Mouse (Mus musculus) urinary bladder, adult 2 months (tissue): ENCODE measurements around the gene Nectin2. TPM values are rescaled to one million over a fixed set of nuclear protein-coding genes. Genes with fewer than 3 reads are reported as not detected.
"Not testable (repeated sequence)": the region's sequence is repeated elsewhere in the genome, so short reads cannot be mapped to it uniquely, and the experiment has no call there.

ENCODE experiments used
- DNase-seq: peaks from one replicate; pipeline ENCODE4 v3.0.0; 2022; ENCODE audit warnings: low spot score
- polyA plus RNA-seq: library from polyadenylated mRNA; depleted of rRNA; stranded (reverse); fragments of >200 nt; gene quantifications from 2 replicates; pipeline ENCODE4 v1.2.3, GENCODE M21; 2012; rRNA removed

Gene Nectin2
- 37.9 and 38.6 TPM in 2 replicates for polyA plus RNA-seq

DNA sequence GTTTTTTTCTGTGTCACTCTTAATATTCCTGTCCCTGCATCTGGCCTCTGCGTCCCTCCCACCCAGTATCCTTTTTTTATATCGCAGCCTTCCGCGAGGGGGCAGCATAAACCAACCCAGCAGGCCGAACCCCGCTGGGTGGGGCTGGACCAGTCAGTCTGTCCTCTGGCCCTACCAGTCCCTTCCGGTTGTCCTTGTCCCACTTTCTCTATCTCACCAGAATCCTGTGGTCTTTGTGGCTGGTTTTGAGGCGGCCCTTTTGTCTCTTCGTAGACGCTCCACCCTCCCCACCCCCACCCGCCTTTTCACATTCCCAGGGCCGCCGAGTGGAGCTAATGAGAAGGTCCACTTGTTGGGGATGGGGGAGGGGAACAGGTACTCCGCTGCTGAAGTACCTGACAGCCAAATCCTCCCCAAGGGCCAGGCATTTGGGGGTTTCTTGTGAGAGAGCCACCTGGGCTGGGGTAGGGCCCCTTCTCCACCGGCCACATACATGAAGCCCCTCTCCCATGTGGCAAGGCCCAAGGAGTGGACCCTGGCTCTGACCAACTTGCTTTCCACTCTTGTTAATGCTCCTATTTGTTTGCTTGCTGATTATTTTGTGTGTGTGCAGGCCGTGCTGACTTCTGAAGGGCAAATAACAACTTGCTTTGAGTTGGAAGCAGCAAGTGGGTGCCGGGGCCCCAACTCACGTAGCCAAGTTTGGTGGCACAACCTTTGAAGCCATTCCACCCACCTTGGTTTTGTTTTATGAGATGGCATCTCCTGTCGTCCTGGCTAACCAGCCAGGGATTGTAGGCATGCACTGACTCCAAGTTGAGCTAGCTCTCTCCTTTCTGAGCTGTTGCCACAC is at the start of gene Nectin2:
TSS of gene Nectin2 (minus strand) at position 267 of the 853 bp plus-strand sequence.
- DNase-seq, result peak; percentile 86

GRCm38 (mm10) chr7:19796697-19797588 is 46.7 kb upstream of the Nectin2 start, which contains the start of gene Cblc:
Cblc (minus strand) TSS chr7:19796809.
- peak; percentile 86 for DNase-seq

GRCm38 (mm10) chr7:19796254-19796653 is 46.0 kb upstream of the Nectin2 start:
- no peak for DNase-seq

GRCm38 (mm10) chr7:19795236-19795635 is 45.0 kb upstream of the Nectin2 start:
- no peak for DNase-seq

DNA sequence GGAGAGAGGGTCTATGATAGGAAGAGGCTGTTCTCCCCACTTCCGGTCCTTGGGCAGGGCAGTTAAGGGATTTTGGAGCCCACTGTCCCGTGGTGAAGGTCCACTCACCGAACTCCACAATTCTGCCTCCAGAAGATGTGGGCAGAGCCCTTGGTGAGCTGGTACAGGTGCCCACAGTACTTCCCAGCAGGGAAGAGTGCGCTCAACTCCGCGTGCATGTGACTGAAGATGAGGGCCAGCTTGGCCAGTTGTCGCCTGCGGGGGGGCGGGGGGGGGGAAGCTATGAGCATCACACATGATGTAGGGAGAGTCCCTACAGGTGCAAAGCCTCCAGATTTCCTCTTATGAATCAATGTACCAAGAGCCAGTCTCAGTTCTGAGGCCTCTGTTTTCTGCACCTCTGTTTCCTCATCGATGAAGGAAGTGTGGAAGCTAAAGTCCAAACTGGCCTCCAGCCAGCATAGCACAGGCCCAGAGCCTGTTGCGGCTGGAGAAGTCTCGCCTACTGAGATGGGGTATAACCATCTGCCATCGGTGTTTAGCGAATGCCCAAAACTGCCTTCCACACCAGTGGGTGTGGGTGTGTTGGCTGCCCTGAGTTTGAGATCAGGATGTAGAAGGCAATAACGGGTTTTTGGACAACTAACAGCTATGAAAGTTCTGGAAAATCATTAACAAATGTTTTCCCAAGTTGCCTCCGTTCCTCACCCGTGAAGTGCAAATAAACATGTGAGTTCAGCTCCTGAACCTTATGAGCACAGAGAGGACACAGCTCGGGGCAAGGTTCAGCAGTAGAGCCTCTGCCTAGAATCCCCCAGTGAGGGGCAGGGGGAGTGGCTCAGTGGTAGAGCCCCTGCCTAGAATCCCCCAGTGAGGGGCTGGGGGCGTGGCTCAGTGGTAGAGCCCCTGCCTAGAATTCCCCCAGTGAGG is 42.7 kb upstream of the Nectin2 start:
- no peak for DNase-seq

DNA sequence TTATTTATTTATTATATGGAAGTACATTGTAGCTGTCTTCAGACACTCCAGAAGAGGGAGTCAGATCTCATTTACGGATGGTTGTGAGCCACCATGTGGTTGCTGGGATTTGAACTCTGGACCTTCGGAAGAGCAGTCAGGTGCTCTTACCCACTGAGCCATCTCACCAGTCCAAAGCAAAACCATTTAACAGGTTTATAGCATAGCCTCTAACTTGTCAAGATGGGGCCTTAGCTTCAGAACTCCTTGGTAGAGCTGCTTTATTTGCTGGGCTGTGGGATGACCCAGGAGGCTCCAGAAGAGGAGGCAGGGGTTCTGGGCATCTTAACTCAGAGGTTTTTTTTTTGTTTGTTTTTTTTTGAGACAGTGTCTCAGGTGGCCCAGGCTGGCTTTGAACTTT is 41.2 kb upstream of the Nectin2 start:
- DNase-seq, result not testable (repeated sequence)

GRCm38 (mm10) chr7:19789904-19790347 is 39.6 kb upstream of the Nectin2 start:
- DNase-seq, result peak; percentile 96

DNA sequence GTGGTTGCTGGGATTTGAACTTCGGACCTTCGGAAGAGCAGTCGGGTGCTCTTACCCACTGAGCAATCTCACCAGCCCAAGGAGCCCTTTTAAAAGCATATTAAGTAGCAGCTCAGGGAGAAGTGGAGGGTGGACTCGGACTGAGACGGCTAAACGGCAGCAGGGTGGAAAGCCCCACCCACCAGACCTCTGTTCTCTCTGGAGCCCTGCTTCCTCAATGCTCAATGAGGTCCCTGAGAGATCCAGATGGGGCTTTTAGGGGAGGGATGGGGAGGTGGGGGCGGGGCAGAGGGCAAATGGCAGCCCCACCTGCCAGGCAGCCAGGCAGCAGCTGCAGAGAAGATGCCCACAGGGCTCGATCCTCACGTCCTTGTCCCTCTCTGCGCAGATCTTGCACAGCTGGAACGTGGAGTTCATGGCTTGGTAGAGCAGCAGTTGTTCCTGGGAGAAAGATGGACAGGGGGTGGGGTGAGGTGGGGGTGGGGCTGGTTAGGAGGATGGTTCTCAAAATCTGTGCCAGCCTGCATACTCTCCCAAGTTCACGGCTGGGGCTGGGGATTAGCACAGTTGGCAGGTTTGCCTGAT is 35.7 kb upstream of the Nectin2 start:
- no peak for DNase-seq

- DNase-seq, result no peak
Measured at GRCm38 (mm10) chr7:19784764-19785535, 34.7 kb upstream of the Nectin2 start.

DNA sequence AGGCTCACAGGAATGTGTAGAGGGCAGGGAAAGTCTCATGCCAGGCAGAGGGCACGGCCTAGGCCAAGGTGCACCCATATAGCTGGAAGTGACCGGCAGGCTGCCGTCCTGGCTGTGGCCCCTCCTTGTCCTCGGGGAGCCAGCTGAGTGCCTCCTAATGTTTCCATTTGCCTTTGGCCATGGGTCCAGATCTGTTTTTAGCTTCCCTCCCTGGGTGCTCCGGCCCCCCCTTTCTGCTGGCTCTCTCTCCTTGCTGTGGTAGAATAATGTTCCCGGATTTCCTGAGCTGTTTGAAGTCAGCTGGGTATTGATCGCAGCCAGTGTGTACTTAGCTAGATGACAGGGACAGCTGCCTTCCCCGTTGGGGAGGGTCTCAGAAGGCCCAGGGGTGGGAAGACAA is 33.3 kb upstream of the Nectin2 start:
- DNase-seq, result no peak

DNA sequence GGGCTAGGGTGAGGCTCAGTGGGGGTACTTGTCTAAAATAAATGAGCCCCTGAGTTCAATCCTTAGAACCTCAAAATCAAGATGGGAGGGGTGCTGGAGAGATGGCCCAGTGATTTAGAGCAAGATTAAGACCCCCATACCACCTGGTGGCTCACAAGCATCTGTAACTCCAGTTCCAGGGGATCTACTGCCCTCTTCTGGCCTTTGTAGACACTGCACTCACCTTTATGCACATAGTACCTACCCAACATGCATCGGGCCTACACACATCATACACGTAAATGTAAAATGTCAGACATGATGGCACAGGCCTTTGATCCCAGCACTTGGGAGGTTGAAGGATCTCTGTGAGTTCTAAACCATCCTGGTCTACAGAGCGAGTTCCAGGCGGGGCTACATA is 32.4 kb upstream of the Nectin2 start:
- no peak for DNase-seq

GRCm38 (mm10) chr7:19781741-19782140 is 31.5 kb upstream of the Nectin2 start:
- no peak for DNase-seq

- no peak for DNase-seq
Measured at GRCm38 (mm10) chr7:19779903-19780302, 29.6 kb upstream of the Nectin2 start.

DNA sequence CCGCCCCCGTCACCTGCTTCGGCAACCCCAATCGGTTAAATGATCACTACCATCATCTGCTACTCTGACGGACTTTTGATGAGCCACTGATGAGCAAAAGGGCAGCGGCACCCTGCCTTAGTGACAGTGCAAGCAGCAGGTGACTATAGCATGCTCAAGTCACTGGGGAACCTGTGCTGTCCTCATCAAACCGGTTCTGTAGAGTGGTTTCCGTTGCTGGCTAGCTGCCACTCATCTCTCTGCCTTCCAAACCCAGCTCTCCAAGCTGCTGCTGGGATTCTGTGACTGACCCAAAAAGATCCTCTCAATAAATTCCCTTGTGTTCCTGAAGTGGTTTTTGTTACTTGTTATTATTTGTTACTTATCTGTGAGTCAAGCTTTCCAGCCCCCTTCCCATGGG is 28.4 kb upstream of the Nectin2 start:
- no peak for DNase-seq

DNA sequence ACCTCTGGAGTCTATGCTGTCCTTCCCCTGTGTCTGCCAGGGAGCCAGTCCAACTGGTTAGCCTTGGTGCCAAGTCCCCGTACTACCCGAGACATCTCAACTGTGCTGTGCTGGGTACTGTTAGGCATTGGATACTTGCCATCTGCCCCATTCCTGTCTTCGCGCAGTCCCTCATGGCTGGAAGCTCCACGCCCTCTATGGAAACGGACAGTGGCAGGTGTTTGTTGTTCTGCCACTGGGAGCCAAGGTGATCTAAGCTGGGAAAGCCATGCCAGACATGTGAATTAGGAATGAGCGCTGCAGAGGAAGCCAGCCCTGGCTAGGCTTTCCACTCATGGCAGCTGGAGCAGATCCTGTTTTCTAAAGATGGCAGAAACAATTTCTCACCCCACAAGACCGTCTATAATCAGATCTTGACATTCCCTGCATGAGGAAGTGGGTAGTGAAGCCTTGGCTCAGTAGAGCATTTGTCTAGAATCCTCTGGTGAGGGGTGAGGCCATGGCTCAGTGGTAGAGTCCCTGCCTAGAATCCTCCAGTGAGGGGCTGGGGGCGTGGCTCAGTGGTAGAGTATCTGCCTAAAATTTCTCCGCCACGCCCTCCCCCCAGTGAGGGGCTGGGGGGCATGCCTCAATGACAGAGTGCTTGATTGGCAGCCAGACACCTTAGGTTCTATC is 26.9 kb upstream of the Nectin2 start:
- no peak for DNase-seq

- DNase-seq, result no peak
Measured at GRCm38 (mm10) chr7:19771682-19772081, 21.4 kb upstream of the Nectin2 start.

- no peak for DNase-seq
Measured at GRCm38 (mm10) chr7:19770984-19771391, 20.7 kb upstream of the Nectin2 start, which contains the start of gene Bcam. Bcam (minus strand) TSS chr7:19771016.

DNA sequence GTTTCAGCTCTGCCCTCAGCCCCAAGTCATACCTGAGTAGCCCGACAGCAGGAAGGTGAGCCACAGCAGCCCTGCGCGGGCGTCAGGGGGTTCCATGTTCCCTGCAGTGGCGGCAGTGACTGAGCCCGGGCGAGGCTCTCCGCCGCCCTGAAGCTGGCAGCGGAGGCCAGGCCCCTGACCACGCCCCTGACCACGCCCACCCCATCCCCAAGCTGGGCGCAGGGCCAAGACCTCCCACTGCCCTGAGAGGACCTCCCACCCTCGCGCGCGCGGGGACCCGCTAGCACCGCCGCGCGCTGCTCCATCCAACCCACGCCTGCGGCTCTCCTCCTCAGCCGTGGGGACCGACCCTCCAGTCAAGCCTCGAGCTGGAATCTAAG is 20.1 kb upstream of the Nectin2 start:
- DNase-seq, result peak; percentile 81
